Mouse (Mus musculus) brain, embryonic 14.5 days (tissue): ENCODE results near the gene Prdm9.

ENCODE experiments used
- CTCF ChIP-seq: fragments of 200-500 bp; IDR thresholded peaks from 2 replicates; pipeline ENCODE4 v1.5.1; 2012; ENCODE audit warnings: inconsistent platforms, mild to moderate bottlenecking, moderate library complexity, borderline replicate concordance; ENCODE audit not compliant: insufficient read depth, insufficient read length; ENCODE audit errors: extremely low read depth
- POLR2A ChIP-seq: fragments of 200-500 bp; IDR thresholded peaks from 2 replicates; pipeline ENCODE4 v1.6.1; 2012; ENCODE audit warnings: mild to moderate bottlenecking, inconsistent platforms, borderline replicate concordance; ENCODE audit not compliant: poor library complexity, insufficient read depth, insufficient read length, severe bottlenecking; ENCODE audit errors: extremely low read depth

DNA sequence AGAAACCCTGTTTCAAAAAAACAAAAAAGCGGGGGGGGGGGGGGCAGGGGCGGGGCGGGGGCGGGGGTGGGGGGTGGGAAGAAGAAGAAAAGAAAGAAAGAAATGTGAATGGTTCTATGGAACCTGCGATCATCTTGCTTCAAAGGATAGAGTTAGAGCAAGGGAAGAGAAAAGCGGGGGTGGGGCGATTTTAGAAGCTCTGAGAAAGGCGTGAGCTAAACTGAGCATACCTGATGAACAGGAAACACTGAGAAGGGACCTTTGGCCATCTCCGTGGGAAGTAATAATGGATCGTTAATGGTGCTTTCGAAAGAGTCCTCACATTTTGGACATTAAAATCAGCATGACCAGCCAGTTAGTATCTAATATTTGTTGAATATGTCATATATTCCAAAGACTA, 35.3 kb upstream of the Prdm9 start:
- TF ChIP-seq CTCF (no peak), POLR2A (no peak)
